Mouse (Mus musculus) gonadal fat pad, adult 2 months (tissue): Measurements from ENCODE around the gene Rc3h1. TPM values are rescaled to one million over a fixed set of nuclear protein-coding genes. Genes with fewer than 3 reads are reported as not detected.
"Not testable (repeated sequence)": the region's sequence is repeated elsewhere in the genome, so short reads cannot be mapped to it uniquely, and the experiment has no call there.

Source experiments
- DNase-seq: peaks from one replicate; pipeline ENCODE4 v3.0.0-alpha.2; 2012; ENCODE audit warnings: low read depth
- polyA plus RNA-seq: library from polyadenylated mRNA; depleted of rRNA; stranded (reverse); fragments of >200 nt; gene quantifications from 2 replicates; pipeline ENCODE4 v1.2.3, GENCODE M21; 2012; rRNA removed

The Rc3h1 gene
- 15.7 and 15.8 TPM in 2 replicates for polyA plus RNA-seq

DNA sequence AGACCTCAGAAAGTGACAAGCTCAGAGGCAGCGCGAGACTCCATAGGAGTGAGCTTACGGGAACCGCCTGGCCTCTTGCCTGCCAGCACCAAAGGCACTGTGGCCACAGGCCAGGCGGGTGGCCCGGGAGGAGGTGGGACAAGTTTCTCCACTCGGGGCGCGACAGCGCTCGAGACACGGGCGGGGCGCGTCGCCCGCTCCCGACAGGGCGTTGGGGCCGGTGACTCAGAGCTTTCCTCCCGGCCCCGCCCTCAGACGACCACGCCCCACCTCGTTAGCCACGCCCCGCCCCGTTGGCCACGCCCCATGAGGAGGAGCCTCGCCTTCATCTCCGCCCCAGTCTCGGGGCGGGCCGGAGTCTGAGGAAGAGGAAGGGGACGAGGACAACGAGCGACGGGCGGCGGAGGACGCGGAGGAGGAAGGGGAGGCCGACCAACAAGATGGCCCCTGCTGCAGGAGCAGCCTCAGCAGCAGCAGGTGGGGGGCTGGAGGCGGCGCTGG is at the start of gene Rc3h1:
Gene Rc3h1, plus strand, starts transcription at position 362 of the 501 bp plus-strand sequence.
- peak; percentile 37 for DNase-seq

DNA sequence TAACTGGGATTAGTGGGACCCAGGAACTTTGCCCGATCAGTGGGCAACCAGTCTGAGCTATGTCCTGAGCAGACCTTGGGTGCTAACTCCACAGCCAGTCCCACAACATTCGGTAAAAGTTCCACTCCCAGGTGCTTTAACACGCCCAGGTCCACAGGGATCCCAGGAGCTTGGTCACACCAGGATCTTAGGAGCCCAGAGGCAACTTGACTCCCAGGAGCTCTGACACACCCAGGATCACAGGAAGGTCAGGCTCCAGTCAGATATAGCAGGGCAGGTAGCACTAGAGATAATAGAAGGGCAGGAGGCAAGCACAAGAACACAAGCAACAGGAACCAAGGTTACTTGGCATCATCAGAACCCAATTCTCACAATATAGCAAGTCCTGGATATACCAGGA is 48.1 kb upstream of the Rc3h1 start:
- no peak for DNase-seq

DNA sequence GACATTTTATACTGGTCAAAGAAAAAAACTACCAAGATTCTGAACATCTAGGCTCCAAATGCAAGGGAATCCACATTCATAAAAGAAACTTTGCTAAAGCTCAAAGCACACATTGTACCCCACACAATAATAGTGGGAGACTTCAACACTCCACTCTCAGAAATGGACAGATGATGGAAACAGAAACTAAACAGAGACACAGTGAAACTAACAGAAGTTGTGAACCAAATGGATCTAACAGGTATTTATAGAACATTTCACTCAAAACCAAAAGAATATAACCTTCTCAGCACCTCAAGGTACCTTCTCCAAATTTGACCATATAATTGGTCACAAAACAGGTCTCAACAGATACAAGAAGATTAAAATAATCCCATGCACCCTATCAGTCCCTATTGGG is 46.3 kb upstream of the Rc3h1 start:
- DNase-seq: not testable (repeated sequence)

DNA sequence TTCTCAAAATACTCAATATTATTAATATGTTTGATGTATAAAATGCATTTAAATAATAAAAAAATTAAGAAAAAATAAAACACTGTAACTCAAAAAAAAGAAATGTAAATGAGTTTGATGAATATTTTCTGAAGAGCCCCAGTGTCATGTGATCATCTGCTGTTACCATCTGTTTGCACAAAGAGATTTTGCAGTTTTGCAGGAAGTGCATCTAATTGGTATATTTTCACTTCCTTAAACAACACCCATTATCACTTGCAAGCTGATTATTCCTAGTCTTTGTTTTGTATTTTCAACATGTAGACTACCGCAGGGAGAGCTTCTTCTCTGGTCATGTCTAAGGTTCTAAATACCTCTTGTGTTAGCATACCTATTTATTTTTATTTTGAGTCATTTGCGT is 45.1 kb upstream of the Rc3h1 start:
- no peak for DNase-seq

DNA sequence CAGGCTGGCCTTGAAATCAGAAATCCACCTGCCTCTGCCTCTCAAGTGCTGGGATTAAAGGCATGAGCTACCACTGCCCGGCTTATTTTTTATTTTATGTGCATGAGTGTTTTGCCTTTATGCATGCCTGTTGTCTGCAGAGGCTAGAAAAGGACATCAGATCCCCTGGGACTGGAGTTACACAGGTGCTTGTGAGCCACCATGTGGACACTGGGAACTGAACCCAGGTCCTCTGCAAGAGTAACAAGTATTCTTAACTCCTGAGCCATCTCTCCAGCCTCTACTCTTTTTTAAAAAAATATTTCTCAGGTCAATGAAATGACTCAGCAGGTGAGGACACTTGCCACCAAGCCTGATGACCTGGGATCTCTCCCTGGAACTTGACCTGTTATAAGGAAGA is 44.6 kb upstream of the Rc3h1 start:
- no peak for DNase-seq

DNA sequence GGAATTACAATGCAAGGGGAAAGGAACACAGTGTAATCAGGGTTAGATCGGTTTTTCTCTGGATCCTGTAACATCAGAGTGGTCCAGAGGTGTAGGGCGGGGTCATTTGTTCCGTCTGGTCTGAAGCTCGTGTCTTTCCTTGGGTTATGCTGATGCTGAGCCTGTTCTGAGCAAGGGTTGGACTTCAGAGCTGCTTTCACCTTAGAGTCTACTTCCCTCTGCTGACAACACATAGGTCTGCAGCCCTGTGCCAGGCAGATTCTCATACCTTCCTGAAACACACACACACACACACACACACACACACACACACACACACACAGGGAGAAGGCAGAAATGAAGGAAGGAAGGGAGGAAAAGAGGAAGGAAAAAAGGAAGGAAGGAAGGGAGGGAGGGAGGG is 43.2 kb upstream of the Rc3h1 start:
- DNase-seq: no peak

DNA sequence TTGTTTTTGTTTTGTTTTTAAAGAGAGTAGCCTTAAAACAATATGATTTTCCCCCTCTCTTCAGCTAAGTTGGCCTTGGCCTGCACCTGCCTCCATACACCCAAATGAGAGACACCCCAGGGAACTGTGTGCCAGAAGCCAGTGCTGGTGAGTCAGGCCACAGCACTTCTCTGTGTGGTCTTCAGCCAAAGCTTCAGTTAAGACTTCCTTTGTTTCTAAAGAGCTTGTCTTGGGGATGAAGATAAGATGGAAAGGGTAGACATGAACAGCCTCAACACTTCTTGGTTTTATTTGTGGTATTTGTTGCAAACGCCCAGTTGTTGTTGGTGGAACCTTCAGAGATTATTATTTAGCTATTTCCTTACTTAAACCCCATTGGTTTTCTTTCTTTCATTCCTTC is 31.5 kb upstream of the Rc3h1 start:
- DNase-seq: no peak

DNA sequence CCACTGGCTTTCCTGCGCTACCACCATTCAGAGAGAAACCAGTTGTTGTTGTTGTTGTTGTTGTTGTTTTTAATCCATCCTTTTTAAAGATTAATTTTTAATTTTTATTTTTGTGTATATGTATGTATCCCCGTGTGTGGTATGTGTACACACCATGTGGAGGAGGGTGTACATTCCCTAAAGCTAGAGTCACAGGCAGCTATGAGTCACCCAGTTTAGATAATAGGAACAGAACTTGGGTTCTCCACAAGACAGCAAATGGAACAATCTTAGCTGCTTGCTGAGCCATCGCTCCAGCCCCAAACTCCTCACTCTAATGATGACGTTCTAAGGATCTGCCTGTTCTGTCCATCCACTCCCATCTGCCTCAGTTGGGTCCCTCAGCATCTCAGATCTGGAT is 29.2 kb upstream of the Rc3h1 start:
- DNase-seq: no peak

DNA sequence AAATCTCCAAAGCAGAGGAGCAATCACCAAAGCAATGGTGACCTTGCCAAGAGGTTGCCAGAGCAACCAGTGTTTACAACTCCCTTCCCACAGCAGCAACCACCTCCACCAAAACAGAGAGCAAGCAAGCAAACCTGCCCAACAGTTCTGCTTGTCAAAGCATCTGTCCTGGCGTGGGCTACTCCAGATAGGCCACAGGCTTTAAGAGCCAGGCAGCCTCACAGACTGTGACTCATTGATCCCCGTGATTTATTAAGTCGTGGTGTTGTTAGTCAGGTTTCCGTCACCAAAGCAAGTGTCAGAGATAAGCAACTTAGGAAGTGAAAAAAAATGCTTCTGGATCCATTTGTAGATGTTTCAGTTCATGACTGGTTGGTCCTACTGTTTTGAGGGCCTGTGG is 27.7 kb upstream of the Rc3h1 start:
- DNase-seq: no peak

DNA sequence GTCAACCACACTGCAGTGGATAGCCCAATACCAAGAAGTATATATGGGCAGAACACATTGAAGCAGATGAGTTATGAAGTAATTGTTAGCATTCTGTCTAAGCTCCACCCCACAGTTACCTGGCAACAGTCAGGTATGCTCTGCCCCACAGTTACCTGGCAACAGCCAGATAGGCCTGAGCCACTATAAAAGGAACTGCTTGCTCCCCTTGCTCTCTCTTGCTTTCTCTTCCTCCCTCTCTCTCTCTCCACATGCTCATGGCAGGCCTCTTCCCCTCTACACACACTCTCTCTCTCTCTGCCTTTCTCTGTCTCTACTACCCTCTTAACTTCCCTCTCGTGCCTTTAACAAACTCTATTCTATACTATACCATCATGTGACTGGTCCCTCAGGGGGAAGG is 24.8 kb upstream of the Rc3h1 start:
- not testable (repeated sequence) for DNase-seq

DNA sequence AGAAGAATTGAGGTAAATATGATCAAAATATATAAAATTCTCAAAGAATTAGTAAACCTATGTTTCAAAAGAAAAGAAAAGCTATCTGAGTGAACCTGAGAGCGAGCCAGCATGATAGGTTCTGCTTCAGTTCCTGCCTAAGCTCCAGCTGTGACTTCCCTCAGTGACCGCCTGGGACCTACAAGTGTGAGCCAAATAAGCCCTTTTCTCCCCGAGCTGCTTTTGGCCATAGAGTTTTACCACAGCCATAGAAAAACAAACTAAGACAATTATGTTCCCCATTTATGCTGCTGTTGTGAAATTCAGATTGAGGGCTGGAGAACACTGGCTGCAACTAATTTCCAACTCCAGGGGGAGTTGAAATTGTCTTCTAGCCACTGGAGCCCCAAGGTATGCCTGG is 24.2 kb upstream of the Rc3h1 start:
- DNase-seq: no peak

DNA sequence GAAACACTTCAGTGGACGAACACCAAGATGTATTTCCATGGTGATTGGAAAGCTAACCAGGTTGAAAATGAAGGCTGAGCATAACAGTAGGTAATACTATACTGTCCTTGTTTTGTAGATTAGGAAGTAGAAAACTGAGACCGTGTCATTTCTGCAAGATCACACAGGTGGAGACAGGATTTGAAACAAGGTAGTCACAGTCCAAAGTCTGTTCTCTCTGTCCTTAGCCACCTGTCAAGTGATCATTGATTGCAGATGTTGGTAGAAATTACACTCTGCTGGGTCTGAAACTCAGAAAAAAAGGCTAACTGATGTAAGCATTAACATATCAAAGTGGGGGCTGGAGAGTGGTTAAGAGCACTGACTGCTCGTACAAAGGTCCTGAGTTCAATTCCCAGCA is 21.9 kb upstream of the Rc3h1 start:
- no peak for DNase-seq

DNA sequence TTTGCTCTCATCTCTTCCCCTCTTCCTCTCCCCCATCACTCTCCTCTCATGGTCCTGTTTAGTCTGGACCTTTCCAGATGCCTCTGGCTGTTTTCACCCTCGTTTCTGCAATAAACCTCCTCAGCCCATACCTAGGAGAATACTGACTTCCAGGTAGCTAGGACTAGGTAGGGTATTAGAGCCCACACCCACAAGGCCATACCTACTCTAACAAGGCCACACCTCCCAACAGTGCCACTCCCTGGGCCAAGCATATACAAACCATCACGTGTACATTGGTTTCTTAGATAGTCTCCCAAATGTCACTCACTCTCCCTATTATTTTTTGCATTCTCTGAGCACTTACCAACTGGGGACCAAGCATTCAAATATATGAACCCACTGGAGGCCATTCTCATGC is 21.2 kb upstream of the Rc3h1 start:
- DNase-seq: no peak

DNA sequence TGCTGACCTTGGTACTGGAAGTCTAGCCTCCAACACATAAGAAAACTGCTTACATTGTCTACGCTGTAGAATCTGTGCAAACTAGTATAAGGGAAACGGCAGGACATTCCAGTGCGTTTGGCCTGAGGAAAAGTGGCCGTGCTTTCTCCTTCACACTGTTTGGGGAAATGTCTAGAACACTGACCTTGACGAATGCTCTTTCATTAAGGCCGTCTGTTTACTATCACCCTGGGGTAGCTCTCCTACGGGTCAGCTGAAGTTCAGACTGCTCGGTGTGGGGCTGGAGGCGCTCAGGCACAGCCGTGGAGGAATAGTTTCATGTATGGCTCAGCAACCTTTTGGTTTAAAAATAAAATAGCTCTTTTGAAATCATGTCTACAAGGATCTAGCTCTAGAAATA is 6.5 kb upstream of the Rc3h1 start:
- DNase-seq: no peak

DNA sequence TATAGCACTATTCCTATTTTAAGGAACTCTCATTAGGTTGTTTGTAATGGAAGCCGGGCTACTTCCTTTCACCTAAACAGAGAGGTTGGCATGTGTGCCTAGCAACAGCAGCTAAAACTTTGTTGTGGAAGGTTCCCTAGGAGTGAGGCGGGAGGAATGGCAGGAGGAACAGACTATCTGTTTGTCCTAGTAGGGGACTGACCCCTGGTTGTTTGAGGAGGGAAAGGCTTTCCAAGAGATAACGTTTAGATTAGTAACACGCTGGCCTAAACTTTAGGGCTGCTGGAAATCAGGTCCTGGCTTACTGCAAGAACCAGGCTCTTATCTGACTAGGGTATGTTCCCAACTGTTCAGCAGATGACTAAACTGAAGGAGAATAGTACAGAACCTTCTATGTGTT is 2.2 kb upstream of the Rc3h1 start:
- no peak for DNase-seq

DNA sequence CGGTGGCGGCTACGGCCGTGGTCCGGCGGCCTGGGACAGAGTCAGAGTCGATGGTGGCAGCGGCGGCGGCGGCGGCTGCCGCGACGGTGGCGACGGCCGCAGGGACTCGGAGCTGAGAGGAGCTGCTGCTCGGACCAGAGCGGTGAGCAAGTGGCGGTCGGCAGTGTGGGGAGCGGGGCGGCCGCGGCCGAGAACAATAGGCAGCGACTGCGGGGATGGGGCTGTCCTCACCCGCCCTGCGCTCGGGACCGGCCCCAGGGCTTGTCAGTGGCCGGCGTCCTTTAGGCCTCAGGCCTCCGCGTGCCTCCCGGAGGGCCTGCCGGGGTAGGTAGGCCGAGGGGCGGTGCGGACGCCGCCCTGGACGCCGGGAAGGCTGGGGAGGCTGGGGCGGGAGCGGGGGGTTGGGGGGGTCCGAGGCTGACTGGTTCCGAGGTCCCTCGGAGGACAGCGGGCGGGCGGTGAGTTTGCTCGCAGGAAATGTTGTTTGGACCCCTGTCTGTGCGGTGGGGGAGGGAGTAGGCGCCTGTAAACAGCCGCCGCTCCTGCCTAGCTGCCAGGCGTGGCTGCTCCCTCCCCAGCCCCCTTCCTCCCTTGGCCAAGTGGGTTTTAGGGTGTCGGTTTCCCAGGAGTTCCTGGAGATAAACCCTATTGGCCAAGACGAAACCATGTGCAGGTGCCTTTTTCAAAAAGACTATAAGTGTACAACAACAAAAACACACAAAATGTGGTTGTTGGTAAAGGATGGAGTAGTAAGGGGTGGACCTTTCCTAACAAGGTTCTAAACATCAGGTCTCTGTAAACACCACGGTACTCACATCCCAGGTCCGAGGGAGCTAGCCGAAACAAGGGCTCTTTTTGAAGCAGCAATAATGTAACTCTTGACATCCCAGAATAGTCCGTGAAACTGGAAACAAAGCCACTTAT is 602 bp downstream of the Rc3h1 start:
- DNase-seq: peak; percentile 9

DNA sequence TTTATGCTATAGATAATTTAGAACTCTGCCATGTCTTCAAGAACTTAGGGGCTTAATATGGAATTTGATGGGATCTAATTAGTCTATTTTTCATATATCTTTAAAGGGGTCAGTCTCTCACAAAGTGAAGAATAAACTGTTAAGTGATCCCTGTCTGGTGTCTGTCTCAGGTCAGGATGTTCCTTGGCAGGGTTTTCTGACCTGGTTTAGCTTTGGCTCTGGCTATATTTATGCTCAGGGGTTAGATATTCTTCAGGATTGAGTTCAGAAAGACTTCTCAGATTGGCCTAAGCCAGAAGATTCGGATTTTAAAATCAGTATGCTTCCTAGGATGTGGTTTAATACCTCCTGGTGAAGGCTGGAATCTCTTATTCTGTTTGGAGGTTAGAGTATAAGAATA is 4.0 kb downstream of the Rc3h1 start:
- no peak for DNase-seq

DNA sequence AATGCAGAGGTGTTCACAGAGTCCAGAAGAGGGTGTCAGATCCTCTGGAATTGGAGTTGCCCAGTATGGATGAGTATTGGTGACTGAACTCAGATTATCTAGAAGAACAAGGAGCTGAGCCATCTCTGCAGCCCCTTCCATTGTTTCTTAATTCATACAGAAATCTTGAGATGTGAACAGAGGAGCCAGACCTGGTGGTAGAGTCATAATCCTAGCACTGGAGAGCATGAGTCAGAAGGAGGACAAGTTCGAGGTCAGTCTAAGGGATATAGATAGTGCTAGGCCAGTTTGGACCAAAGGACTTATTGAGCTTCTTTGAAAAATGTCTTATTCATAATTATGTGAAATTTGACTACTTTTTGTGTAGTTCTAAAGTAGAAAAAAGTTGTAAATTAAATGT is 4.6 kb downstream of the Rc3h1 start:
- DNase-seq: no peak

DNA sequence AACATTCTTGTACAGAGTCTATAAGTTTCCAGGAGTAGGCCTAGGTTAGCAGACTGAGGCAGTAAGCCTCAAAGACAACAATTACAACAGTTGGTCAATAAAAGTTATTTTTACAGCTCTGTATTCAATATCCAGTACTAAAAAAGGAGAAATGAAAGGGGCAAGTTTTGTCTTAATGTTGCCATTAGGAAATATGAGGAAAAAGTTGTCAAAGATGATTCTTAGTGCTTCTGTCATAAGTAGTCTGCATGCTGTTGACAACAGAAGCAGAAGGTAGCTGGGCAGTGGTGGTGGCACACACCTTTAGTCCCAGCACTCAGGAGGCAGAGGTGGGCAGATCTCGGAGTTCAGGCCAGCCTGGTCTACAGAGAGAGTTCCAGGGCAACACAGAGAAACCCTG is 13.2 kb downstream of the Rc3h1 start:
- DNase-seq: no peak

DNA sequence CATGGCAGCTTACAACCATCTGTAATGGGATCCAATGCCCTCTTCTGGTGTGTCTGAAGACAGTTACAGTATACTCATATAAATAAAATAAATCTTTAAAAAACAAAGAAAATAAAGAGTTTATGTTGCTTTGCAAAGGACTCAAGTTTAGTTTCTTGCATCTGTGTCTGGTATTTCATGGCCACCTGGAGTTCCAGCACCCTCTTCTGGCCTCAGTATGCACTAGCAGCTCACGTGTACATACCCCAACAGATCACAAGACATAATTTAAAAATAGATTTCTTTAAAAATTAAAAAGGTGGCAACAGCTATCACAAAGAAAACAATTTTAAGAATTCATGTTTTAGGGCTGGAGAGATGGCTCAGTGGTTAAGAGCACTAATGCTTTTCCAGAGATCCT is 15.7 kb downstream of the Rc3h1 start:
- DNase-seq: no peak

DNA sequence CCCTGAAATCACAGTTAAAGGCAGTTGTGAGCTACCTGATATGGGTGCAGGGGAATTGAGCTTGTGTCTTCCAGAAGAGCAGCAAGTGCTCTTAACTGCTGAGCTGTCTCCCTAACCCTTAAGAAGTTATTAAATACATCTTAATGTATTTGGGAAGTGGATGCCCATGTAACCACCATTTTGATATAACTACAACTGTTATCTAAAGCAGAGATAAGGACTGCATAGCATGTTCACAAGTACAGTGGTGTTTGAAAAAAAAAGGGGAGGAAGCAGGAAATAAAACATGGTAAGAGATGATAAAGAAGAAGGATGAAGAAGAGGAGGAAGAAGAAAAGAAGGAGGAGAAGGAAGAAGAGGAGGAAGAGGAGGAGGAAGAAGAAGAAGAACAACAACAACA is 25.1 kb downstream of the Rc3h1 start:
- no peak for DNase-seq

DNA sequence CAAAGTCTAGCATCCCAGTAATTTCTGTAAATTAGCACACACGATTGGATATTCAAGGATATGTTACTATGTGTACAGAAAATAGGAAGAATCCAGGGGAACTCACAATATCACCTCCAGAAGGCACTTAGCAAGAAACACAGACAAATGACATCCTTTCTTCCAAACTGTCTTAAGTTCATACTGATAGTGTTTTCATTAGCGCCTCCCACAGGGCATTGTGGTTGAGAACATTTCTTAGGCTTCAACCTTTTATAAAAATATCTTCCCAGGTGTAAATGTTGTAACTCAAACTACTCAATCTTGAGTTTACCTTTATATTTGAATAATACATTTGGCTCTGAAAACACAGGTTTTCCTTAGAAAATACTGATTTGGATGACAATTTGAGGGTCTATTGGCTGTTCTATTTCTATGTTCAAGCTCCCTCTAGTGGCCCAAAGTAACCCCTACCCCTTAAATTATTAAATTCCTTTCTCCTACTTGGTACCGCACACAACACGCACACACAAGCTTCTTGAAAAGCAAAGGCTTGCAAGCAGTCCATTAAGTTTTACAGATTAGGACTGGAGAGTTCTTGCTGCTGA is 27.8 kb downstream of the Rc3h1 start:
- no peak for DNase-seq

DNA sequence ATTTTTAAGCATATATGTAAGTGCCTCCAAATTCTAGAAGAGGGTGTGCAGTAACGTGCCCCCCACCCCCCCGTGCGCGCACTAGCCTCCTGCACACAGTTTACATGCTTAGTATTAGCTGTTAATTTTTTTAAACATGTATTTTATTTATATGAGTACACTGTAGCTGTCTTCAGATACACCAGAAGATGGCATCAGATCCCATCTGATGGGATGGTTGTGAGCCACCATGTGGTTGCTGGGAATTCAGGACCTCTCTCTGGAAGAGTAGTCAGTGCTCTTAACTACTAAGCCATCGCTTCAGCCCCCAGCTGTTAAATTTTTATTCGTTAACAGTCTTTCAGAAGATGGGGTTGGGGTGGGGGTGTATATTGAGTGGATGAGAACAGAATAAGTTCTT is 29.3 kb downstream of the Rc3h1 start:
- no peak for DNase-seq
